Mouse (Mus musculus): ENCODE data around the gene Sertad2.

Sertad2 gene

DNA sequence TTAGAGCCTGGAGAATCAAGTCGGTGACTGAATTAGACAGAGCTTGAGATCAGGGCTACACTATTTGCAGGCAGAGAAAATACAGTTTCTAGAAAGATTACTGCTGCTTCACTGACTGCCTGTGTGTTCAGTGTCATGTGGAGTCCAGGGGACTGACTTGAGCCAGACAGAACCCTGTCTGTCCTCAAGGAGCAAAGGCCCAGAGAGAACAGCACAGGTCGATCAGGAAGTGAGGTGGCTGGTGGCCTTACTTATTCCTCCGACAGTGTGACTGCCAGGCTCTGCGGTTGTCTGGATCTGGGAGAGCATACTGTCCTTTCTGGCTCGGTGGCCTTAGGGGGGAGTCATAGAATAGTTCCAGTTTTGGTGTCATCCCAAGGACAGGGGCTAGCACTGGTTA lies 137.7 kb downstream of the Sertad2 start:
- no peak for DNase-seq (ENCODE audit: low spot score in 2 of 2)

- DNase-seq (ENCODE audit: low spot score in 2 of 2): no peak
Measured at GRCm38 (mm10) chr11:20681679-20682078, 138.6 kb downstream of the Sertad2 start.

DNA sequence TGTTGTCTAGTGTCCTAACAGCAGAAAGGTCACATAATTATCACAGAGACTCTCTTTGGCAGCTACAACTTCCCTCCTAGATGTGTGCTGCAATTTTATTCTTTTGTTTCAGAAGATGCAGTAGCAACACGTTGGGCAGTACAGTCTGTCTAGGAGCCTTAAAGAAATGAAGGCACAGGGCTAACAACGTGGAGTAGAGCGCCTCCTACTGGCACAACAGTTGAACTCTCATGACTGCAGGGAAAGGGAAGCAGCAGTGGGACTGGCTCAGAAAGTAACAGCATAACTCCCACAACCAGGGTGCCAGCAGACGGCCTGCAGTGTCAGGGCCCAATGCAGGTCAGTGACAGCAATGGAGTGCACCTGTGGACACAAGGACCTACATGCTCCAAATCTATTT lies 147.9 kb downstream of the Sertad2 start:
- peak in 1 of 2 experiments; percentile 48 for DNase-seq (ENCODE audit: low spot score in 2 of 2)
